Mouse (Mus musculus) left cerebral cortex, postnatal 4 days (tissue): ENCODE measurements around the gene Mars. TPM values are rescaled to one million over a fixed set of nuclear protein-coding genes. Genes with fewer than 3 reads are reported as not detected.
A peak's percentile ranks its signal among the peaks of the same experiment; 100 is the strongest.

Experiments
- DNase-seq: peaks from one replicate; pipeline ENCODE4 v3.0.0-alpha.2; 2022
- intact Hi-C: fragments of 180-260 bp; cut with DNase I; formaldehyde crosslinking; loops from one replicate; pipeline ENCODE4 v1.15.1; 2025
- total RNA-seq, 2 experiments: library from RNA; stranded (reverse); gene quantifications; 2 replicates each; pipeline ENCODE4 v1.2.3; 2021

Gene Mars
- total RNA-seq, 2 experiments from 2014 or later = 65.3 to 65.5 TPM

DNA sequence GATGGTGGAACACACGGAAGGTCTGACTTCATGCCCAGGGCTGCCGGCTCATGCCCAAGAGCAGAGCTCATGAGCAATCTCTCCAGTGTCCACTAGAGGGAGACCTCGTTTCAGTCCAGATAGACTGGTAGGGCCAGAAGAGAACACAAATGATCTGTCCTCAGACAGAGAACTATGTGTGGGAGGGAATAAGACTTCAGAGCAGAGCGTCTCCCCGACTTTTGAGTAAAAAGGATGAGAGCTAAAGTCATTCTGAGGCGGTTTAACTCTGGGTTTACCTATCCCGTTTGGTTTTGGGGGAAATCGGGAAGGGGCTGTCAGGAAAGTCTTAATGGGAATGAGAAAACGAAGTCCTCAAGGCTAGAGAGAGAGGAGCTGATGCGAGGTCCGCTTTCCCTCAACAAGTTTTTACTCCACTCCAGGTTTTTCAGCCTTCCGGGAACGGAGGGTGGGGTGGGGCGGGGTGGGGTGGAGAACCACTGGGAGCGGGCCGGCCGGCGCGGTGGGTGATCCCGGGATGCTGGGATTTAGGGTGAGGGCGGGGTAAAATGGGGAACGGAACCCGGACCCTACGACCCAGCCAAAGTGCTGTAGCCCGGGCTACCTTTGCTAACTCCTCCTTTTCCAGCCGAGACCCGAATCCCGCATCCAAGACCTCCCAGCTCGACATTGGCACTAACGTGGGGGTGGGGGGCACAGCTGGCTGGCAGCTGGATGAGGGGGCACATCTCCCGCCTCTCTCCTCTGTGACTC is 27.5 kb upstream of the Mars start:
- intact Hi-C loops = loop anchor here (10.0 kb wide), 1 partner anchor 196 kb away; the partner anchor contains the start of gene Nxph4
- peak; percentile 89 for DNase-seq

DNA sequence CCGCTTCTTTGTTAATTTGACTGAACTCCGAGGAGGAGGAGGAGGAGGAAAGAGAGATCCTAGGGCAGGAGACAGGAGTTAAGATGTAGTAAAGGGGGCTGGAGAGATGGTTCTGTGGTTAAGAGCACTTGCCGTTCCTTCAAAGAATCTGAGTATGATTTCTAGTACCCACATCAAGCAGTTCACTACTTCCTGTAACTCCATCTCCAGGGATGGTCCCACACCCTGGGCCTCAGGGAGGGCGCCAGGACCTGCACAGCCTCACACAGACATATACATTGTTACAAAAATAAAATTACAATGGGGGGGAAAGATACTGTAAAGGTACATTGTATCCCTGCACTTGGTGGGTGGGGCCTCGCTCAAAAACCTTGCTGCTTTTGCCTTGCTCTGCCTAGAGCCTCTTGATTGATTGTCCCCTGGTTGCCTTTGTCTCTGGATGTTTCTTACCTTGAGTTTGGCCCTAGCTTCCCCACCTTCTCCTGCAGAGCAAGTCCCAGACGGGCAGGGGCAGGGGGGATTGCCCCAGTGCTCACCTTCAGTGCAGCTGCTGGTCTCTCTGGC is 26.0 kb upstream of the Mars start:
- intact Hi-C loops = loop anchor here (10.0 kb wide), 1 partner anchor 197 kb away; the partner anchor contains the start of gene Nxph4

DNA sequence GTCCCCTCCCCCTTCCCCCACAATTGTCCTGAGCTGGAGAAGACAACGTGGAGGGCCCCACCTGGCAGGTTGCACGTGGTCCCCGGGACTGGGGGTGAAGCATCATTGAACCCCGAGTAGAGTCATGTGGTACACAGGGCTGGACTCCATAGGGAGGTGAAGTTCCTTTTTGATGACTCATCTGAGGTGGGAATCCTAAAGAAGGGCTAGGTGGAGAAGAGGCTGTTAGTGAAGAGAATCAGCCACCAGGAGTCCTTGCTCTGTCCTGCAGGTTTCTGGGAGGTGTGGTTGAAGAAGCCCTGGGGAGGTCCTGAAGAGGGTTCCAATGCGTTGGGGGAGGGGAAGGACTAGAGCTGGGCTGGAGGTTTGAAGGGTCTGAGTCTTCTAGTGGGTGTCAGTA is 25.4 kb upstream of the Mars start:
- no peak for DNase-seq
- intact Hi-C loops = loop anchor here (10.0 kb wide), 1 partner anchor 198 kb away; the partner anchor contains the start of gene Nxph4

More for the DNA sequence above, 26.0 kb upstream of the Mars start:
- DNase-seq = no peak

DNA sequence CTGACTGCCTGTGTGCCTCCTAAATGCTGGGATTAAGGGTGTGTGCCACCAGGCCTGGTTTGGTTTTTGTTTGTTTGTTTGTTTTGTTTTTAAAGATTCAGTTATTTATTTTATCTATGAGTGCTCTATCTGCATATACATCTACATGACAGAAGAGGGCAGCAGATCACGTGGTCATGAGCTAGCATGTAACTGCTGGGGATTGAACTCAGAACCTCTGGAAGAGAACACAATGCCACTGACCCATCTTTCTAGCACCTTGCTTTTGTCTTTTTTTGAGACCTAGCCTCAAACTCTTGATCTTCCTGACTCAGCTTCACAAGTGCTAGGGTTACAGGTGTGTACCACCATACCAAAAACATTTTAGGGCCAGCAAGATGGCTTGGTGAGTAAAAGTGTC is 23.7 kb upstream of the Mars start:
- no peak for DNase-seq
- intact Hi-C loops = loop anchor here (10.0 kb wide), 1 partner anchor 200 kb away; the partner anchor contains the start of gene Nxph4

DNA sequence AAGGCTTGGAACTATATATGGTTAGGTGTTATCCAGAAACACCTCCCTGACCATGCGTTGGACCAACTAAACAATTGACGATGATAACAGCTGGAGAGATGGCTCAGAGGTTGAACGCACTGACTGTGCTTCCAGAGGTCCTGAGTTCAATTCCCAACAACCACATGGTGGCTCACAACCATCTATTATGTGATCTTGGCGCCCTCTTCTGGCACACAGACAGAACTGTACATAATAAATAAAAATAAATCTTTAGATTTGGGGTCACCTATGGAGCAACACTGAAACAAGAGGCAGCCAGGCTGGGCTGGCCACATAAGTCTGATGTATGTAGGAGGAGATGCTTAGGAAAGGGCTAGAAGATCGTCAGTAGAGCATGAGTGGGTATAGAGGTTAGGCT is 21.6 kb upstream of the Mars start:
- no peak for DNase-seq
- intact Hi-C loops = loop anchor here (10.0 kb wide), 1 partner anchor 202 kb away; the partner anchor contains the start of gene Nxph4

DNA sequence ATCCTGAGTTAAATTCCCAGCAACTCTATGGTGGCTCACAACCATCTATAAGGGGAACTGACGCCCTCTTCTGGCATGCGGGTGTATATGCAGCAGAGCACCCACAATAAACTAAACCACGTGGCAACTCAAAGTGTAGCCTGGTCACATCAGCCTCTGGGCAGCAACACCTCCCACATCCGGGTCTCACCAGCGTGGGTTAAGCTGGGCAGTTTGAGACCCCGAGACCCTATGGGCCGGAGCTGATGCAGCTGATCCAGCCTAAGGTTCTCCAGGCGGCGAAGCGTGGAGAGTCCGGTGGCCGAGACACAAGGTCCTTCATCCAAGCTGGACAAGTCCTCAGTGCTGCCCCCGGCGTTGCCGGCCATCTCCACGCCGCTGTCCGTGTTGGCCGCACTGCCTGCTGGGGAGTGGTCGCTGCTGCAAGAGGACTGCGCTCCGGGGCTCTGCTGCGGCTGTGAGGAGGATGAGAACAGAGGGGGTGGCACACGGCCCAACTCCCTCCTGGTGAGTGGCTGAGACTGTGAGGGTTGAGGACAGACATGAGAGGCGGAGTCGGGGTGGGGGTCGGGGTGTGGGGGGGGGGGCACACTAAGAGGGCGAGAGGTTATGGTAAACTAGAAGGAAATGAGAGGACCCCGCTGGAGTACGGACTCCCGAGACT is 20.8 kb upstream of the Mars start:
- intact Hi-C loops = loop anchor here (10.0 kb wide), 1 partner anchor 202 kb away; the partner anchor contains the start of gene Nxph4
- no peak for DNase-seq

DNA sequence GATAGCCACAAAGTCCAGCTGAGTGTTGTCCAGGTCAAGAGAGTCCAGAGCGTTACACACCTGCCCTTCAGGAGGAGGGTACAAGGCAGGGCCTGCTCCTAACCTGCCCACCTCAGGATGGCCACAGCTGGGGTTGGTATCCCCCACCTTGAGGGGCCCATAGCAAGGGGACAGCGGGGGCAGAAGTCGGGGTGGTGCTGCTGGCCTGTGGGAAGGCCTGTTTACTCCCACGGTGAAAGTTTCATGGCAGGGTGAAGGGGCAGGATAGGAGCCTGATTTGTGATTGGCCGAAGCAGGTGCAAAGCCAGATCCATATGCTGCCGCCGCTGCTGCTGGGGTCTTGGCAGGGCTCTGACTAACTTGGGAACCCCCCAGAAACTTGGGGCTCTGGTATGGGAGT is 18.6 kb upstream of the Mars start:
- DNase-seq = no peak
- intact Hi-C loops = loop anchor here (10.0 kb wide), 1 partner anchor 205 kb away; the partner anchor contains the start of gene Nxph4

DNA sequence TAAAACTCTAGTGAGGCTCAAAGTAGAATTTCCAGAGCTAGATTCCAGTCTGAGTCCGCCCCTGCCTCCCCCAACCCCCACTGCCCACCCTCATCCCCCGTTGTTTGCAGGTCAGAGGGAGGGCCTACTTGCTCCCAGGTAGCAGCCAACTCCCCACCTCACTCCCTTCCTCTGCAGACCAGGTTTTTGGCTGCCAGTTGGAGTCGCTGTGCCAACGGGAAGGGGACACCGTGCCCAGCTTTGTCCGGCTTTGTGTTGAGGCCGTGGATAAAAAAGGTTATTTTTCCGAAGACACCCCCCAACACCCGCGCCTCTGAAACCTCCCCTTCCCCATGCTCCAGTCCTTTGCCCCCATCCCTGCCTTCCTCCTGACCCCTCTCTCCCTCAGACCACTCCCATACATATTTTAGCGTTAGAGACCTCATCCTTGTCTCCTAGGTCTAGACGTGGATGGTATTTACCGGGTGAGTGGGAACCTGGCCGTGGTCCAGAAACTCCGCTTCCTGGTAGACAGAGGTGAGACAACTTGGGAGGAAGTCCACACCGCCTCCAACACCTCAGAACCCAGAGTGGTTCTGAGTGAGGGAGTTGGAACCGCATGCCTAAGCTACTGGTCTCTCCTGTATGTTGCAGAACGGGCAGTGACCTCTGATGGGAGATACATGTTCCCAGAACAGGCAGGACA is 16.0 kb upstream of the Mars start:
- intact Hi-C loops = no loop called here

DNA sequence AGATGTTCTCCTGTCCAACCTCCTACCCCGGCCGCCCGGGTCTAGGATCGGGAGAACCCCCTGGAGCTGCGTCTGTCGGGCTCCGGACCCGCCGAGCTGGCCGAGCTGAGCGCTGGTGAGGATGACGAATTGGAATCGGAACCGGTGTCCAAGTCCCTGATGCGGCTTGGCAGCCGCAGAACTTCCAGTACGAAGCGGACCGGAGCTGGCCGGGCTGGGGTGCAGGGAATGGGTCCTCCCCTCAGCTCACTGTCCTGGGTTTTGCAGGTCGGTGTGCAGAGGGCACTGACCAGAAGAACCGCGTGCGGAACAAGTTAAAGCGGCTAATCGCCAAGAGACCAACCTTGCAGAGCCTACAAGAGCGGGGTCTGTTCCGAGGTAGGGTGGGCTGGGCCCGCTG is 15.2 kb upstream of the Mars start:
- intact Hi-C loops = no loop called here
- DNase-seq = no peak

More for the DNA sequence above, 16.0 kb upstream of the Mars start:
- DNase-seq = no peak

DNA sequence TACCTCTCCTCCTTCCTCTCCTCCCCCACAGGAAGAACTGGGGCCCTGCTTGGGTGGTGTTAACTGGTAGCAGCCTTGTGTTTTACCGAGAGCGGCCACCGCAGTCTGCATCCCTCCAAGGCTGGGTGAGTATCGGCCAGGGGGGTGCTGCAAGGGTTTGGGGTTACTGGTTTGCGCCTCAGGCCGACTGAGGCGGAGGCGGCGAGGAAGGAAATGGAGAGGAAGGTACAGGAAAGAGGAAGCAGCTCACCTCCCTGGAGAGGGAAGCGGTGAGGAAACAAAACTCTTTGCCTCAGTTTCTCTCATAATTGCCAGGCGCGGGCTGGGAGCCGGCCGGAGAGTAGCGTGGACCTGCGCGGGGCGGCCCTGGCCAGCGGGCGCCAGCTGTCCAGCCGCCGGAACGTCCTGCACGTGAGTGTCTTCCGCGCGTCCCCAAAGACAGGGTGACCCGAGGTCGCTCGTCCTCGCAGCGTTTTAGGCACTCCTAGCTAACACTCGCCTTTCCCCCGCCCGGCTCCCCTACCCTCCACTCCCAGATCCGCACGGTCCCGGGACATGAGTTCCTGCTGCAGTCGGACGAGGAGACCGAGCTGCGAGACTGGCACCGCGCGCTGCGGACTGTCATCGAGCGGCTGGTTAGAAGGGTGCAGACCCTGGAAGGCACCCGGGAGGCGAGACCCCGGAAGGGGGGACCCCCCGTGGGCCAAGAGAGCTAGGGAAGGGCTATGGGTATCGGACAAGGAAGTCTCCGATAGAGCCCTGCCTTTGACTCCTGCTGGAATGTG is 14.6 kb upstream of the Mars start:
- intact Hi-C loops = no loop called here
- DNase-seq = no peak

DNA sequence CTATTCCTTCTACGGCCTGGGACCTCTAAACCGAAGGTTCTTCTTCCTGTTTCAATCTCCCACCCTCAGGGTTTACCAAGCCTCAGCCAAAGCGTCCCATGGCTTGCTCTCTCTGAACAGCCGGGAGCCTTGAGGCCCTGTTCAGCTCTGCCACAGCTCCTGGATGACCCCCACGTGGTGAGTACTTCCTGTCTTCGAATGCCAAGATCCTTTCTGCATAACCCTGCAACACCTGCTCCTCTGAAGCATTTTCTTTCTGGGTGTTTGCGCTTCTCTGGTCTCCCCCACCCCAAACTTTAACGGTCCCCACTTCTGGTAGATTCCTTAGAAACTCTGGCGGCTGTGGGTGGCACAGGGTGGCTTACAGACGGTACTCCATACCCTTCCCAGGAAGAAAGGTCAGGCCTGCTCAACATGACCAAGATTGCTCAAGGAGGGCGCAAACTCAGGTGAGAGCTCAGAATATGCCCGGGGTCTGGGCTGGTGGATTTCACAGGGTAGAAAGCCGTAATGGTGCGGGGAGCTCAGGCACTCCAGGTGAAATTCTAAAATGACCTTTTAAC is 13.9 kb upstream of the Mars start:
- intact Hi-C loops = no loop called here

DNA sequence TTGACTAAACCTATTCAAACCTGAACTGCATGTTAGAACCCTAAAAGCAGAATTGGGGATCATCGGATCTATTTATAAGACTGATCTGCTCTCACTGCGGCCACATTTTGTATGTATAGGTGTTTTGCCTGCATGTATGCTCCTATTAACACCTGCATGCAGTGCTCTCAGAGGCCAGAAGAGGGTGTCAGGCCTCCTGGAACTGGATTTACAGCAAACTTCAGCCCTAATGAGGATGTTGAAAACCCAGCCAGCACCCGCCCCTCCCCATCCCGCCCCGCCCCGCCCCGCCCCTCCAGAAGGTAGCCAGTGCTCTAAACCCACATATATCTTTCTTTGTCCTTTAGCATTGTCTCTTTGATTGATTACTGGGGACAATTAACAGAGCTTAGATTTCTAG is 12.9 kb upstream of the Mars start:
- peak; percentile 48 for DNase-seq
- intact Hi-C loops = no loop called here

More for the DNA sequence above, 13.9 kb upstream of the Mars start:
- no peak for DNase-seq

DNA sequence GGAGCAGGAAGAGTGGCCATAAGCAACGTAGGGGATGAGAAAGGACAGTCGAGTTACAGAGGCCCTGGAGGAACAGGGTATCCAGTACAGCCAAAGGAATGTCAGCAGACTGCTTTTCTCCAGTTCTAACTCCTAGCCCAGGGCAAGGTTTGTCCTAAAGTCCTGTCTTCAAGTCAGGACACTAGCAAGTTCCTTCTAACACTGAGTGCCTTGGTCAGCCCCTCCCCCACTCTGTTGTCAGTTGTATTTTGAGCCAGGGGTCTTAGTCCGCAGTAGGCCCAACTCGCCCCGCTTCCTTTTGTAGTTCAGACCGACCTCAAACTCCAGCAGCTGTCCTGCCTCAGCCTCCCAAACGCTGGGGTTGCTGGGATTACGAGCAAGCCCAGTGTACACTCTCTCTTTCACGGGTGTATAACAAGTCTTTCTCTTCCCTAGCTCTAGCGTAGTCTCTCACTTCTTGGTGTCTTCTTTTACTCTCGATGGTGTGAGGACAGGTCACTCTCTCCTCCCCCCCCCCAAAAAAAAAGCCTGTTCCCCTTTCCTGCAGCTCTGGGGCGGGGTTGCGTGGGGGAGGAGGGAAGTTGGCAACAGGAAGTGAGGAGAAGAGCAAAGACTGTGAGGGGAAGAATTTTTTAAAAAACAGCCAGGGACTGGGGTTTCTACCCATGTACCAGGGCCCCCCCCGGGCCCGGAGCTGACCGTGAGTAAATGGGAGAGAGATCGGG is 11.7 kb upstream of the Mars start:
- intact Hi-C loops = no loop called here
- no peak for DNase-seq

DNA sequence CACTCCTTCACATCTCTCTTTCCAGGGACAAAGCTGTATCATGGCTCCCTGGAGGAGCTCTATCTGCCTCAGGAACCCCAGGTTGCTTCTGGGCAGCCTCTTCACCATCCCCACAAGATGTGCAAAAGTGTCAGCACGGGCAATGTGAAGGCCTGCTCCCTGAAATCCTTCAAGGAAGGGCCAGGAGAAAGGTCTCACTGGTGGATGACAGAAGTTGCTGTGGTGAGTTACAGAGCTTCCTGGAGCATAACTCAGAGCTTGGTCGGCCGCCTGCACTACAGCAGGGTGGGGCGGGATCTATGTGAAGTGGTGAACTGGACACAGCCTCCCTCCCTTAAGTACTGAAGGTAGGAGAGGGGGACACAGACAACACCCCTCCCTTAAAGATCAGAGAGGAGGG is 11.1 kb upstream of the Mars start:
- intact Hi-C loops = no loop called here
- DNase-seq = no peak

DNA sequence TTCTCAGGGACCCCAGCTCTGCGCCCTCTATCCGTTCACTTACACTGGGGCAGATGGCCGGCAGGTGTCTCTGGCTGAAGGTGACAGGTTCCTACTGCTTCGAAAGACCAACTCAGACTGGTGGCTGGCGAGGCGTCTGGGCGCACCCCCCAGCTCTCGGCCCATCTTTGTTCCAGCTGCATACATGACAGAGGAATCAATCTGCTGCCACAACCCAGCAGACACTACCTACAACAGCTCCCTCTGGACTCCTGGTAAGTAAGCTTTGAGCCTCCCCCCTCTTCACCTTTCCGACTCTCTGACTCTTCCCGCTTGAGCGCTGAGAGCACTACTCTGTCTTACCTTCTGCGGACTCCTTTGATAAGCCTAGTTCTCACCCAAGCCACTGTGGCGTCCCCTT is 10.6 kb upstream of the Mars start:
- intact Hi-C loops = no loop called here
- no peak for DNase-seq

DNA sequence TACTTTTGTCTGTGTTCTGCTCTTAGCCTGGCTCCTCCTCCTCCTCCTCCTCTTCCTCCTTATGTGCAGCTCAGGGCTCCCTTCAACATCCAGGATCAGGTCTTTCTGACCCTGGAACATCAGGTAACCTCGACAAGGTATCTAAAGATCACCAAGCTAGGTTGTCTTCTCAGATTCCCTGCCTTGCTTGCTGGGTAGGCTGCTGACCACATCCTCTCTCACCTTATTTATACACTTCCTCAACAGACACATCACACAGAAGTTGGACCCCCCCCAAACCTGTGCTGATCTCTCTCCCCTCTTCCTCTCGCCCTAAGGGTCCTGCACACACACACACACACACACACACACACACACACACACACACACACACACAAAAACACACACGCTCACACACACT is 10.0 kb upstream of the Mars start, which contains the start of gene Arhgap9:
TSS of gene Arhgap9 (plus strand) at position 344 of the 400 bp plus-strand sequence.
- no peak for DNase-seq
- intact Hi-C loops = no loop called here

DNA sequence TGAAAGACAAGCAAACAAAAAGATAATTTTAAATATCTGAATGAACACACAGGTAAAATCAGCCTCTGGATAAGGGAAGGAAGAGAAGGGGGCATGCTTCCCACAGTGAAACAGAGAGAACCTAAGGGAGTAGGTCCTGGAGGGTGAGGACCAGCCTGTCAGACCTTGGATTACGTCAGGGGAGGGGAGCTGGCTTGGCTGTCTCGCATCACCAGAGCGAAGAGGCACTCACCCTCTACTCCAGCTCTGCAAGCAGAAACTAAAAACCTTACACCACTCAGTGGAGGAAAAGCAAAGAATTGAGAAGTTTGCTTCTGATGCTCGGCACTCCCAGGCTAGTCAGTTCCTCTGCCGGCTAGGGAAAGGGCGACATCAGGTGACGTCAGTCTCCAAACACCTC is 8.4 kb upstream of the Mars start:
- DNase-seq = no peak

DNA sequence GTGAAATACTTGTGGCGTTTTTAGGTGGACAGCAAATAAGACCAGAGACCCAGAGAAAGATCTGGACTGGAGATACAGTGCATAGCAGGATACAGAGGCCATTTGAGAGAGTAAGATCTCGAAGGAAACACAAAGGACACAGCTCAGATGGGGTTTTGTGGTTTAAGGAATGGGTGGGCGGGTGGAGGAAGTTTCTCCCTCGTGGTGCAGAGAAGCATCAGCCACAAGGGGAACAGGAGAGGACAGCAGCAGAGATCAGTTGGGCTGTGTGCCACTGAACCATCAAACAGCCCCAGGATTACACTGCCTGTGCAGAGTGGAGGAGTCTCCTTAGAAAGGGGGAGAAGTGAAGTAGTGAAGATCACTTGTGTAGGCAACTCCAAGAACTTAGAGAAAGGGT is 6.4 kb upstream of the Mars start:
- intact Hi-C loops = no loop called here
- DNase-seq = no peak

More for the DNA sequence above, 8.4 kb upstream of the Mars start:
- intact Hi-C loops = no loop called here

DNA sequence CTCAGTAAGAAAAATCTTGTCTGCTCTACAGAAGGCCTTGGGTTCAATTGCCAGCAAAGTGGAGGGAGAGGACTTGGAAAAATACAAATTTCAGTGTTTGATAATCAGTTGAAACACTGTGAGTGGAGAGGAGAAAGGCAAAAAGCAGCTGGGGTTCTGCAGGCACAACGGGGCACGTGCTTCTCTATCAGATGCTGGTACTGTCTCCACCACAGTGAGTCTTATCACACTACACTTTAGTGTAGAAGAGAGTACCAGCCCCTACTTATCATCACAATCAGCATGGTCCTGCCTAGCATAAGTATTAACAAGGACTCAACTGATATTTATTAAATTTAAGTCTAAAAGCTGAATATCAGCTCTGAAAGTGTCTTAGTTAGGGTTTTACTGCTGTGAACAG is 5.7 kb upstream of the Mars start:
- intact Hi-C loops = no loop called here

More for the DNA sequence above, 5.7 kb upstream of the Mars start:
- no peak for DNase-seq
